Mouse (Mus musculus) CH12.LX (cell line): ENCODE data around the gene Wsb2.

Experiments used
- CTCF ChIP-seq, 2 experiments: IDR thresholded peaks in 1 of 2; conservative IDR thresholded peaks in 1 of 2; 2 replicates each; pipeline ENCODE4 v1.5.1; 2011 to 2012; ENCODE audit warnings: low read depth in 2 of 2, low read length in 2 of 2, improper control_type of control experiment in 1 of 2, inconsistent platforms in 1 of 2, mild to moderate bottlenecking in 1 of 2, moderate library complexity in 1 of 2
- ETS1 ChIP-seq: conservative IDR thresholded peaks from 2 replicates; pipeline ENCODE4 v1.6.1; 2012; ENCODE audit warnings: low read depth, mild to moderate bottlenecking, inconsistent platforms, low read length, improper control_type of control experiment, moderate library complexity
- MAX ChIP-seq: IDR thresholded peaks from 2 replicates; pipeline ENCODE4 v1.6.1; 2011; ENCODE audit warnings: low read length, improper control_type of control experiment
- MYC ChIP-seq: IDR thresholded peaks from 2 replicates; pipeline ENCODE4 v1.6.1; 2011; ENCODE audit warnings: low read depth, mild to moderate bottlenecking, improper control_type of control experiment, low read length
- POLR2A ChIP-seq: IDR thresholded peaks from 2 replicates; pipeline ENCODE4 v1.6.1; 2011; ENCODE audit warnings: low read depth, mild to moderate bottlenecking, improper control_type of control experiment, low read length
- RAD21 ChIP-seq: IDR thresholded peaks from 2 replicates; pipeline ENCODE4 v1.6.1; 2011; ENCODE audit warnings: low read depth, mild to moderate bottlenecking, low read length, improper control_type of control experiment, moderate library complexity
- SIN3A ChIP-seq: IDR thresholded peaks from 2 replicates; pipeline ENCODE4 v1.6.1; 2012; ENCODE audit warnings: low read length, improper control_type of control experiment, inconsistent platforms
- UBTF ChIP-seq: IDR thresholded peaks from 2 replicates; pipeline ENCODE4 v1.6.1; 2012; ENCODE audit warnings: low read depth, mild to moderate bottlenecking, inconsistent platforms, low read length, improper control_type of control experiment, moderate library complexity
- USF1 ChIP-seq: IDR thresholded peaks from 2 replicates; pipeline ENCODE4 v1.6.1; 2014; ENCODE audit warnings: low read depth, mild to moderate bottlenecking, inconsistent platforms, low read length, improper control_type of control experiment
- ZC3H11A ChIP-seq: IDR thresholded peaks from 2 replicates; pipeline ENCODE4 v1.6.1; 2012; ENCODE audit warnings: low read depth, mild to moderate bottlenecking, inconsistent platforms, low read length, improper control_type of control experiment

DNA sequence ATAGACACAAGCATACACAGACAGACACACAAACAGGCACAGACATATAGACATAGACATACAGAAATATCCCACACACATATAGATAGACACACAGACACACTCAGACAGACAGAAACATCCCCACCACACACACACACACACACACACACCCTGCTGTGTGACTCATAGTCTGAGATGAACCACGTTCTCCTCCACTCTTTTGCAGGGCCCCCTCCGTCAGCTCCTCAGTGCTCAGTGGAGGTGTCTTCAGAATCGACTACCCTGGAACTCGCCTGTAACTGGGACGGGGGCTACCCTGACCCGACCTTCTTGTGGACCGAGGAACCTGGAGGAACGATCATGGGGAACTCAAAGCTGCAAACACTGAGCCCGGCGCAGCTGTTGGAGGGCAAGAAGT, 19.1 kb upstream of the Wsb2 start:
- TF ChIP-seq POLR2A (no peak), RAD21 (no peak), ETS1 (no peak), MYC (no peak), CTCF (conservative IDR thresholded peaks at IDR 0.05 in 1 of 2, IDR thresholded peaks at IDR 0.05 in 1 of 2; ENCODE audit: low read depth in 2 of 2, low read length in 2 of 2) (no peak), USF1 (no peak), SIN3A (no peak), MAX (no peak), UBTF (no peak), ZC3H11A (no peak)
